Mouse (Mus musculus): ENCODE results near the gene Robo1. TPM values are rescaled to one million over a fixed set of nuclear protein-coding genes. Genes with fewer than 3 reads are reported as not detected.

The Robo1 gene
- polyA plus RNA-seq, 1 experiment from 2014 or later, result 20.6 TPM

GRCm38 (mm10) chr16:72834266-72834665, 526.2 kb downstream of the Robo1 start:
- no peaks in the 10 kb centered on the region for H3K9me3 ChIP-seq (replicated peaks; ENCODE audit: control insufficient read depth, low read length)
- no peak overlapping the region for H3K4me2 ChIP-seq
- H3K27me3 ChIP-seq (ENCODE audit: control insufficient read depth, insufficient read depth, low read length), result no peaks in the 10 kb centered on the region
- no peaks in the 10 kb centered on the region for H3K36me3 ChIP-seq (ENCODE audit: control insufficient read depth, insufficient read depth, low read length)
- no peak for ATAC-seq (replicated peaks; ENCODE audit: insufficient number of reproducible peaks, low FRiP score, low TSS enrichment)
- no peak overlapping the region for H3K27ac ChIP-seq (ENCODE audit: low read depth, low read length)
- H3K4me1 ChIP-seq (ENCODE audit: control insufficient read depth, insufficient read depth, low read length), result no peaks in the 10 kb centered on the region
- no peak overlapping the region for H3K9ac ChIP-seq (ENCODE audit: low read depth, low read length)
- H3K4me3 ChIP-seq (ENCODE audit: low read depth, low read length), result no peak overlapping the region
- WGBS (ENCODE audit: insufficient replicate concordance), result 84% methylated on average over 2 of the region's 2 CpGs

- H3K4me2 ChIP-seq, result no peak overlapping the region
- H3K27ac ChIP-seq (ENCODE audit: low read depth, low read length), result no peak overlapping the region
- H3K27me3 ChIP-seq (ENCODE audit: control insufficient read depth, insufficient read depth, low read length), result no peaks in the 10 kb centered on the region
- no peaks in the 10 kb centered on the region for H3K36me3 ChIP-seq (ENCODE audit: control insufficient read depth, insufficient read depth, low read length)
- WGBS (ENCODE audit: insufficient replicate concordance), result 90% methylated on average over 1 of the region's 1 CpGs
- no peaks in the 10 kb centered on the region for H3K4me1 ChIP-seq (ENCODE audit: control insufficient read depth, insufficient read depth, low read length)
- ATAC-seq (replicated peaks; ENCODE audit: insufficient number of reproducible peaks, low FRiP score, low TSS enrichment), result no peak
- no peak overlapping the region for H3K4me3 ChIP-seq (ENCODE audit: low read depth, low read length)
- no peak overlapping the region for H3K9ac ChIP-seq (ENCODE audit: low read depth, low read length)
- no peaks in the 10 kb centered on the region for H3K9me3 ChIP-seq (replicated peaks; ENCODE audit: control insufficient read depth, low read length)
These were observed 530.9 kb downstream of the Robo1 start for GRCm38 (mm10) chr16:72839031-72839430.

- 79% methylated on average over 9 of the region's 9 CpGs for WGBS (ENCODE audit: insufficient replicate concordance)
- H3K9me3 ChIP-seq (replicated peaks; ENCODE audit: control insufficient read depth, low read length), result no peaks in the 10 kb centered on the region
These were observed 533.0 kb downstream of the Robo1 start for GRCm38 (mm10) chr16:72841066-72841465.

GRCm38 (mm10) chr16:72854101-72854500, 546.0 kb downstream of the Robo1 start:
- H3K4me3 ChIP-seq (ENCODE audit: low read depth, low read length), result no peak overlapping the region
- no peaks in the 10 kb centered on the region for H3K27me3 ChIP-seq (ENCODE audit: control insufficient read depth, insufficient read depth, low read length)
- no peaks in the 10 kb centered on the region for H3K4me1 ChIP-seq (ENCODE audit: control insufficient read depth, insufficient read depth, low read length)
- no peak overlapping the region for H3K27ac ChIP-seq (ENCODE audit: low read depth, low read length)
- no peaks in the 10 kb centered on the region for H3K36me3 ChIP-seq (ENCODE audit: control insufficient read depth, insufficient read depth, low read length)
- no peaks in the 10 kb centered on the region for H3K9me3 ChIP-seq (replicated peaks; ENCODE audit: control insufficient read depth, low read length)
- no peak overlapping the region for H3K4me2 ChIP-seq
- WGBS (ENCODE audit: insufficient replicate concordance), result 87% methylated on average over 9 of the region's 9 CpGs
- no peak for ATAC-seq (replicated peaks; ENCODE audit: insufficient number of reproducible peaks, low FRiP score, low TSS enrichment)
- H3K9ac ChIP-seq (ENCODE audit: low read depth, low read length), result no peak overlapping the region

More at GRCm38 (mm10) chr16:72841066-72841465, 533.0 kb downstream of the Robo1 start:
- no peak overlapping the region for H3K4me2 ChIP-seq
- ATAC-seq (replicated peaks; ENCODE audit: insufficient number of reproducible peaks, low FRiP score, low TSS enrichment), result no peak
- no peak overlapping the region for H3K4me3 ChIP-seq (ENCODE audit: low read depth, low read length)
- H3K27me3 ChIP-seq (ENCODE audit: control insufficient read depth, insufficient read depth, low read length), result no peaks in the 10 kb centered on the region
- no peak overlapping the region for H3K9ac ChIP-seq (ENCODE audit: low read depth, low read length)
- H3K27ac ChIP-seq (ENCODE audit: low read depth, low read length), result no peak overlapping the region
- no peaks in the 10 kb centered on the region for H3K36me3 ChIP-seq (ENCODE audit: control insufficient read depth, insufficient read depth, low read length)
- H3K4me1 ChIP-seq (ENCODE audit: control insufficient read depth, insufficient read depth, low read length), result no peaks in the 10 kb centered on the region

- no peak overlapping the region for H3K4me2 ChIP-seq
- no peaks in the 10 kb centered on the region for H3K27me3 ChIP-seq (ENCODE audit: control insufficient read depth, insufficient read depth, low read length)
- H3K36me3 ChIP-seq (ENCODE audit: control insufficient read depth, insufficient read depth, low read length), result no peaks in the 10 kb centered on the region
- no peaks in the 10 kb centered on the region for H3K9me3 ChIP-seq (replicated peaks; ENCODE audit: control insufficient read depth, low read length)
- no peak overlapping the region for H3K4me3 ChIP-seq (ENCODE audit: low read depth, low read length)
- no peak overlapping the region for H3K27ac ChIP-seq (ENCODE audit: low read depth, low read length)
- no peak overlapping the region for H3K9ac ChIP-seq (ENCODE audit: low read depth, low read length)
- no peaks in the 10 kb centered on the region for H3K4me1 ChIP-seq (ENCODE audit: control insufficient read depth, insufficient read depth, low read length)
- 89% methylated on average over 5 of the region's 5 CpGs for WGBS (ENCODE audit: insufficient replicate concordance)
- no peak for ATAC-seq (replicated peaks; ENCODE audit: insufficient number of reproducible peaks, low FRiP score, low TSS enrichment)
These were observed 546.9 kb downstream of the Robo1 start for GRCm38 (mm10) chr16:72854809-72855503.

- 84% methylated on average over 7 of the region's 7 CpGs for WGBS (ENCODE audit: insufficient replicate concordance)
- Histone ChIP-seq H3K9me3 (replicated peaks; ENCODE audit: control insufficient read depth, low read length) (no peaks in the 10 kb centered on the region), H3K36me3 (ENCODE audit: control insufficient read depth, insufficient read depth, low read length) (no peaks in the 10 kb centered on the region), H3K4me2 (no peak overlapping the region), H3K4me3 (ENCODE audit: low read depth, low read length) (no peak overlapping the region), H3K9ac (ENCODE audit: low read depth, low read length) (no peak overlapping the region), H3K4me1 (ENCODE audit: control insufficient read depth, insufficient read depth, low read length) (peaks cover 4% of the 10 kb centered on the region; the same call in 1 of the 2 replicates), H3K27ac (ENCODE audit: low read depth, low read length) (no peak overlapping the region), H3K27me3 (ENCODE audit: control insufficient read depth, insufficient read depth, low read length) (no peaks in the 10 kb centered on the region)
- ATAC-seq (replicated peaks; ENCODE audit: insufficient number of reproducible peaks, low FRiP score, low TSS enrichment), result no peak
These were observed 553.7 kb downstream of the Robo1 start for GRCm38 (mm10) chr16:72861707-72862277.

- no peak for ATAC-seq (replicated peaks; ENCODE audit: insufficient number of reproducible peaks, low FRiP score, low TSS enrichment)
- no peaks in the 10 kb centered on the region for H3K9me3 ChIP-seq (replicated peaks; ENCODE audit: control insufficient read depth, low read length)
- H3K27me3 ChIP-seq (ENCODE audit: control insufficient read depth, insufficient read depth, low read length), result no peaks in the 10 kb centered on the region
- no peak overlapping the region for H3K9ac ChIP-seq (ENCODE audit: low read depth, low read length)
- WGBS (ENCODE audit: insufficient replicate concordance), result 44% methylated on average over 4 of the region's 4 CpGs
- H3K4me1 ChIP-seq (ENCODE audit: control insufficient read depth, insufficient read depth, low read length), result peaks cover 4% of the 10 kb centered on the region; the same call in 1 of the 2 replicates
- H3K36me3 ChIP-seq (ENCODE audit: control insufficient read depth, insufficient read depth, low read length), result no peaks in the 10 kb centered on the region
- no peak overlapping the region for H3K4me3 ChIP-seq (ENCODE audit: low read depth, low read length)
- H3K4me2 ChIP-seq, result no peak overlapping the region
- H3K27ac ChIP-seq (ENCODE audit: low read depth, low read length), result no peak overlapping the region
These were observed 557.9 kb downstream of the Robo1 start for GRCm38 (mm10) chr16:72866011-72866410.

GRCm38 (mm10) chr16:72874934-72875732, 567.0 kb downstream of the Robo1 start:
- no peak overlapping the region for H3K9ac ChIP-seq (ENCODE audit: low read depth, low read length)
- 75% methylated on average over 8 of the region's 8 CpGs for WGBS (ENCODE audit: insufficient replicate concordance)
- H3K36me3 ChIP-seq (ENCODE audit: control insufficient read depth, insufficient read depth, low read length), result no peaks in the 10 kb centered on the region
- no peaks in the 10 kb centered on the region for H3K27me3 ChIP-seq (ENCODE audit: control insufficient read depth, insufficient read depth, low read length)
- ATAC-seq (replicated peaks; ENCODE audit: insufficient number of reproducible peaks, low FRiP score, low TSS enrichment), result no peak
- no peaks in the 10 kb centered on the region for H3K4me1 ChIP-seq (ENCODE audit: control insufficient read depth, insufficient read depth, low read length)
- no peaks in the 10 kb centered on the region for H3K9me3 ChIP-seq (replicated peaks; ENCODE audit: control insufficient read depth, low read length)
- no peak overlapping the region for H3K4me2 ChIP-seq
- no peak overlapping the region for H3K27ac ChIP-seq (ENCODE audit: low read depth, low read length)
- H3K4me3 ChIP-seq (ENCODE audit: low read depth, low read length), result no peak overlapping the region

Data from heart, embryonic 11.5 days (tissue).